Mouse (Mus musculus) layer of hippocampus, adult 8-10 months (tissue): ENCODE data around the gene Tefm. TPM values are rescaled to one million over a fixed set of nuclear protein-coding genes. Genes with fewer than 3 reads are reported as not detected.
"Not testable (repeated sequence)": the region's sequence is repeated elsewhere in the genome, so short reads cannot be mapped to it uniquely, and the experiment has no call there.

Experiments used
- DNase-seq, 2 experiments: peaks; one replicate each; pipeline ENCODE4 v3.0.0; 2022; ENCODE audit warnings: low spot score in 2 of 2
- total RNA-seq, 4 experiments: library from RNA; stranded (reverse); gene quantifications; 2 replicates each; pipeline ENCODE4 v1.2.4; 2022

The Tefm gene
- total RNA-seq, 4 experiments from 2014 or later = 10.1 to 12.9 (median 11.5) TPM

DNA sequence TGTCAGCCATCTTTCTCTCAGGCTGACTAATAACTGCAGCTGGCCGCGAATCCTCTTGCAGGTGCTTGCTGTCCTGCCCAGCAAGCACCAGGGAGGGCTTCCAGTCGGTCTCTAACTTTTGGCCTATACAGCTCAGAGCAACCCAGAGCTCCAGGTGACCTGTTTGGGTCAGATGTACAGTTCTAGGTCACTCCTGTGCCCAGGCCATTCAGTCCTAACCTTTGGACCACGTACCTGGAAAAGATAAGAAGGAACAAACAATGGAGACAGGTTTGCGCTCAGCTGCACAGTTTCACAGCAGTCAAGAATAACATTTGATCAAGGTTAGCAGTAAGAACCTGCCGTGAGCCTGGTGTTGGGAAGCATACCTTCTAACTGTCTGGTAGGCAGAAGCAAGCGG is 17.0 kb upstream of the Tefm start:
- DNase-seq = no peak

- no peak for DNase-seq
Observed at GRCm38 (mm10) chr11:80156841-80157240, 14.9 kb upstream of the Tefm start.

GRCm38 (mm10) chr11:80155961-80156360 is 14.0 kb upstream of the Tefm start:
- no peak for DNase-seq

- no peak for DNase-seq
Observed at GRCm38 (mm10) chr11:80155541-80155940, 13.6 kb upstream of the Tefm start.

DNA sequence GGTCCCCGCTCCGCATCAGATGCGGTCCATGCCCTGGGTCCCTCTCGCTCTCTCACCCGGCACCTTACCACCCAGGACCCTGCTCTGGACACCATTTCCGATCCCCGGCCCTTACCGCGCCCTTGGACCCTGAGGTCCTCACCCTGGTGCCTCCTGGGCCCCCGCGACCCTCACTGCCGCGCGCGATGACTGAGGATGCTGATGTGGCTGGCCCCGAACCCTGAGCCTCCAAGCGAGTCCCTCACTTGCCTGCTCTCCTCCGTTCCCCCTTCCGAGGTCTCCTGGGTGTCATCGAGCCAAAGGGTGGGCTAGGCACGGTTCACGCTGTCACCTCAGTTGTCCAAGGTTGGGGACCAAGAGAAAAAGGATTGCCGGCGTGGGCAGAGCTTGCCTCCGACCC is 12.5 kb upstream of the Tefm start:
- no peak for DNase-seq

- DNase-seq = peak; percentile 45 to 51
Observed at GRCm38 (mm10) chr11:80153857-80154495, 12.0 kb upstream of the Tefm start, which contains the start of gene Adap2. Gene Adap2 (plus strand): TSS chr11:80154105.

GRCm38 (mm10) chr11:80152376-80152775 is 10.4 kb upstream of the Tefm start:
- DNase-seq = no peak

GRCm38 (mm10) chr11:80151541-80151940 is 9.6 kb upstream of the Tefm start:
- DNase-seq = no peak

DNA sequence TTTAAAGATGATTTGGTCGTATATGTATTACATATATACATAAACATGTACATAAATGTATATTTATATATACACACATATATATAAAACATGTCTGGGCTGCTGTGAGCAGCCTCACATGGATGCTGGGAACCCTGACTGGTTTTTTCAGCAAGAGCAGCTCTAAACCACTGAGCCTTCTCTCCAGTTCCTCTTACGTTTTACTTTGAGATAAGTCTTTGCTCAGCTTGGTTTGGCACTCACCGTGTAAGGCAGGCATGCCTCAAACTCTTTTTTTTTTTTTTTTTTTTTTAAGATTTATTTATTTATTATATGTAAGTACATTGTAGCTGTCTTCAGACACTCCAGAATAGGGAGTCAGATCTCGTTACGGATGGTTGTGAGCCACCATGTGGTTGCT is 8.6 kb upstream of the Tefm start:
- DNase-seq = no peak

DNA sequence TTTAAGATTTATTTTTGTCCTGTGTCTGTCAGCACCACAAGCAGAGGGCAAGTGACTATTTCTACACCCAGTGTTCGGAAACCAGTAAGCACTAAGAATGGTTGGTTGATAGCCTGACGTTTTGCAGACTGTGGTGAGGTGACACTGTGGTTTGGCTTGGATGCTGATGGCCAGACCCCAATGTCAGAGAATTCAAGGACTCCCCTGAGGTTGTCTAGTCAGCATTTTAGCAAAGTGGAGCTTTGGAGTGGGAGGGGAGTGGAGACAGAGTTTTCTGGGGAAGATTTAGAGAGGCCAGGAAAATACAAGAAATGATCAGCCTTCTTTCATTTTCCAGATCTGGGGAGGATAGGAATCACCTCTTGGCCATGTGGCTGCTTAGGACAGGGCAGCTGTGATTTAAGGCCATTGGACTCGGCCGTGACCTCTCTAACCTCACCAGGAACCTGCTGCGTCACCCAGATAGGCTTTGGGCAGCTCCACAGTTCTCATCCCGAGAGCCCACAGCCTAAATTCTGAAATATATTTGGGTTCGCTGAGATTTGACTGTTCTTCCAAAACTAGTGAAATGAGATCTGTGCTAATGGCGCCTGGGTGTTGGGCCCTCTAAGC is 7.5 kb upstream of the Tefm start:
- DNase-seq = no peak

GRCm38 (mm10) chr11:80148974-80149373 is 7.0 kb upstream of the Tefm start:
- DNase-seq = not testable (repeated sequence)

DNA sequence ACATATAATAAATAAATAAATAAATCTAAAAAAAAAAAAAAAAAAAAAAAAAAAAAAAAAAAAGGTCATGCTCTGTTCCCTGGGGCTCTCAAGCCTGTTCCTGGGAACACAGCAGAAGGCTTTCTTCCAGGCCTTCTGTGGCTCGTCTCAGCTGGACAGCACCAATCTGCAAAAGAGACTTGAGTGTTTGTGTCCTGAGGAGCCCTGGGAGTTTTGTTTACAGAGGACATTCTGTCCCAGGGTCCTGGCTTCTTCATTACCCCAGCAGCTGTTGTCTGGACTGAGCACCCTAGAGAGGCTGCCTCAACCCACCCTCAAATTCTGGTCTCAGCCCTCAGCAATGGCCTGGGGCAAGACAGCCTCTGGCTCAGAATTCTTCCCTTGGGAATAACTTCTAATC is 6.3 kb upstream of the Tefm start:
- no peak for DNase-seq

DNA sequence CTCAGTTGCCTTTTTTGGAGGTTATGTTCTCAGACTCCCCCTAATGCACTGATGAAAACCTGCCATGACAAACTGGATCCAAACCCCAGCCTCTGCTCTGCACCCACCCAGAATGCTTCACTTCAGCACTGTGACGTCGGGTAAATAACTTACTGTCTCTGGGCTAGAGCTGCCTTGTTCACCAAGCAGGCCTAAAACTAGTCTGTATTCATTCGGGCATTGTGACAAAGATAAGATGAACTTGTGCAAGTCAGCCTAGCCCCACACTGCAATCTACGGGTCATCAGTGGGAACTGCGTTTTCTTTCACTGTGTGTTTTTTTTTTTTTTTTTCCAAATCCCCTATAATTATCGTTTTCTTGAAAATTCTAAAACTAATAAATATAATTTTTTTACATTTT is 5.8 kb upstream of the Tefm start:
- no peak for DNase-seq

- no peak for DNase-seq
Observed at GRCm38 (mm10) chr11:80145787-80146275, 3.9 kb upstream of the Tefm start.

- no peak for DNase-seq
Observed at GRCm38 (mm10) chr11:80142872-80143271, 897 bp upstream of the Tefm start.

- no peak for DNase-seq
Observed at GRCm38 (mm10) chr11:80137773-80138172, 4.2 kb downstream of the Tefm start.

DNA sequence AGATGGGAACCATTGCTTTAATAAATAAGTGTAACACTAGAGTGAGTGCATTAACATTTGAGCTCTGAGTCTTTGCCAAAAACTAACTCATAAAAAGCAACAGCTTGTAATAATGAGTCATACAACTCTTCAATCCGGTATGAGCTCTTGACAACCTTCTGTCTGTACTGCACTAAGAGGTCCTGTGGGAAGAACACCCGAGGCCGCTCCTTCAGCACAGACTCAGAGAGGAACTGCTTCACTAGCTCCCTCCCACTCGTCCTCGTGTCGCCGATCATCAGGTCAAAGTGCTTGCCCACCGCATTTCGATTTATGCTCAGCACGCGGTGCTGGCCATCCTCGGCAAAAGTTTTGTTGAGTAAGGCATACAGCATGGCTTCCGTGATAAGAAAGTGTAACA is 5.2 kb downstream of the Tefm start:
- no peak for DNase-seq

GRCm38 (mm10) chr11:80135954-80136683 is 5.9 kb downstream of the Tefm start:
- no peak for DNase-seq

- DNase-seq = no peak
Observed at GRCm38 (mm10) chr11:80134744-80135143, 7.2 kb downstream of the Tefm start.

DNA sequence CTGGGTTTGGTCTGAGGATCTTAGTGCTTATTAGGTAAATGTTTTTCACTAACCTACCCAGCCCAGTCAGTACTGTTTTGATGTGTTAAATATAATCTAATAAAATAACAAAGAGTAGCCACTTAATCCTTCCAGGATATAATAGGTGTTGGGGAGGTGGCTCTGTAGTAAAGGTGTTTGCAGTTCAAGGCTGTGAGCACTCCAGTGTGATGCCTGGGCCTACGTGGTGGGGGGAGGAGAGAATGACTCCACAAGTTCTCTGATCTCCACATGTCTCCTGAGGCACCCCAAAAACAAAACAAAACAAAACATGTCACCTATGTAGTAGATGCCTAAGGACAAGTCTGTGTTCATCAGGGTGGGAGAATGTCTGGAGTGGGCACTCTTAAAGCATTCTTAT is 9.9 kb downstream of the Tefm start:
- DNase-seq = no peak

- no peak for DNase-seq
Observed at GRCm38 (mm10) chr11:80116411-80116810, 25.6 kb downstream of the Tefm start.

- DNase-seq = no peak
Observed at GRCm38 (mm10) chr11:80104407-80104806, 37.6 kb downstream of the Tefm start.

- no peak for DNase-seq
Observed at GRCm38 (mm10) chr11:80101298-80101697, 40.7 kb downstream of the Tefm start.
